Mouse (Mus musculus): ENCODE data around the gene Tbx15. TPM values are rescaled to one million over a fixed set of nuclear protein-coding genes. Genes with fewer than 3 reads are reported as not detected.

Gene Tbx15
- polyA plus RNA-seq, 1 experiment from 2014 or later, result 3.8 TPM

DNA sequence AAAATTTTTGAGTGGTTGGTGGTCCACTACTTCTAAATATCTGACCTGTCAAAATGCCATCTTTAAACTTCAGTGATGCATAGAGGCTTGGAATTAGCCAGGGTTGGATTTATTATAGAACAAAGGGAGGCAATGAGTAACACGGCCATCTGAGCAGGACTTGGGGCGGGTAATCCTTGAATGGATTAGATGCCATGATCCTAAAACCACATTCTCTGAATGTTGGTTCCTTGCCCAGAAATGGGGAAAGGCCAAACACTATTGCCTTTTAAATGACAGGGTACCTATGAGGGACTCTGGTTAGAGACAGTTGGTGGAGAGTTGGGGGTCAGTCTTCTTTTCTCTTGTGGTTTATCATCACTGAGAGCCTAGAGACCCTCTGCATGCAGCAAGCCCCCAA is 55.1 kb downstream of the Tbx15 start:
- Histone ChIP-seq H3K27ac (ENCODE audit: low read depth, low read length) (no peak overlapping the region), H3K36me3 (ENCODE audit: control insufficient read depth, insufficient read depth, low read length) (no peaks in the 10 kb centered on the region), H3K9me3 (ENCODE audit: control insufficient read depth, low read length) (no peaks in the 10 kb centered on the region), H3K9ac (ENCODE audit: low read length) (no peak overlapping the region), H3K4me2 (ENCODE audit: low read depth, low read length, severe bottlenecking) (no peak overlapping the region), H3K4me1 (replicated peaks; ENCODE audit: control insufficient read depth, insufficient read depth, low read length) (no peaks in the 10 kb centered on the region), H3K27me3 (ENCODE audit: control insufficient read depth, insufficient read depth, low read length) (no peaks in the 10 kb centered on the region), H3K4me3 (ENCODE audit: low read depth, low read length) (no peak overlapping the region)
- 63% methylated on average over 2 of the region's 2 CpGs for WGBS
- DNase-seq (ENCODE audit: low spot score) (no peak), ATAC-seq (replicated peaks; ENCODE audit: low FRiP score) (no peak)

- ATAC-seq (replicated peaks; ENCODE audit: low FRiP score) (no peak), DNase-seq (ENCODE audit: low spot score) (no peak)
- Histone ChIP-seq H3K9me3 (ENCODE audit: control insufficient read depth, low read length) (no peaks in the 10 kb centered on the region), H3K27me3 (ENCODE audit: control insufficient read depth, insufficient read depth, low read length) (no peaks in the 10 kb centered on the region), H3K36me3 (ENCODE audit: control insufficient read depth, insufficient read depth, low read length) (no peaks in the 10 kb centered on the region), H3K4me3 (ENCODE audit: low read depth, low read length) (no peak overlapping the region), H3K4me1 (replicated peaks; ENCODE audit: control insufficient read depth, insufficient read depth, low read length) (no peaks in the 10 kb centered on the region), H3K27ac (ENCODE audit: low read depth, low read length) (no peak overlapping the region), H3K4me2 (ENCODE audit: low read depth, low read length, severe bottlenecking) (no peak overlapping the region), H3K9ac (ENCODE audit: low read length) (no peak overlapping the region)
- WGBS, result 87% methylated on average over 5 of the region's 5 CpGs
Measured at GRCm38 (mm10) chr3:99296186-99296585, 56.0 kb downstream of the Tbx15 start.

- Histone ChIP-seq H3K27ac (ENCODE audit: low read depth, low read length) (no peak overlapping the region), H3K9ac (ENCODE audit: low read length) (no peak overlapping the region)
- 87% methylated on average over 2 of the region's 2 CpGs for WGBS
Measured at GRCm38 (mm10) chr3:99300846-99301245, 60.7 kb downstream of the Tbx15 start.

DNA sequence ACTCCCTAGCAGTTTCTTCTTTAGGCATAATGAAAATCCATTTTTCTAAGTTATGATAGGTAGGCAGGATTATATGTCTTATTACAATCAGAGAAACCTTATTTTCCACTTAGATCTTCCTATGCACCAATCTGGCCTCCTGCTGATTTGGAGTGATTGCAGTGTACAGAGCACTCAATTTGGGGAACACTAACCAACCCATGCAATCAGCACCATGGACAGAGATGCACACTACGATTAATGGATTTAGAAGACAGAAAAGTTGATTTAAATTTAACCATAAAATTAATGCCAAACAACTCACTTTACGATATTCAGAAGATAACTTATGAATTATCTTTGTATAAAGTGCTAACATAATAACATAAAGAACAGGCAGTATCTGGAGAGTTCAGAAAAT is 70.7 kb downstream of the Tbx15 start:
- WGBS, result 71% methylated on average over 2 of the region's 2 CpGs
- H3K4me2 ChIP-seq (ENCODE audit: low read depth, low read length, severe bottlenecking), result no peak overlapping the region
- ATAC-seq (replicated peaks; ENCODE audit: low FRiP score) (no peak), DNase-seq (ENCODE audit: low spot score) (no peak)
- no peaks in the 10 kb centered on the region for H3K4me1 ChIP-seq (replicated peaks; ENCODE audit: control insufficient read depth, insufficient read depth, low read length)
- no peak overlapping the region for H3K4me3 ChIP-seq (ENCODE audit: low read depth, low read length)
- H3K27ac ChIP-seq (ENCODE audit: low read depth, low read length), result no peak overlapping the region
- H3K9ac ChIP-seq (ENCODE audit: low read length), result no peak overlapping the region
- no peaks in the 10 kb centered on the region for H3K27me3 ChIP-seq (ENCODE audit: control insufficient read depth, insufficient read depth, low read length)
- no peaks in the 10 kb centered on the region for H3K36me3 ChIP-seq (ENCODE audit: control insufficient read depth, insufficient read depth, low read length)
- no peaks in the 10 kb centered on the region for H3K9me3 ChIP-seq (ENCODE audit: control insufficient read depth, low read length)

More at GRCm38 (mm10) chr3:99300846-99301245, 60.7 kb downstream of the Tbx15 start:
- Histone ChIP-seq H3K4me1 (replicated peaks; ENCODE audit: control insufficient read depth, insufficient read depth, low read length) (no peaks in the 10 kb centered on the region), H3K4me2 (ENCODE audit: low read depth, low read length, severe bottlenecking) (no peak overlapping the region), H3K36me3 (ENCODE audit: control insufficient read depth, insufficient read depth, low read length) (no peaks in the 10 kb centered on the region), H3K27me3 (ENCODE audit: control insufficient read depth, insufficient read depth, low read length) (no peaks in the 10 kb centered on the region), H3K4me3 (ENCODE audit: low read depth, low read length) (no peak overlapping the region), H3K9me3 (ENCODE audit: control insufficient read depth, low read length) (no peaks in the 10 kb centered on the region)
- DNase-seq (ENCODE audit: low spot score) (no peak), ATAC-seq (replicated peaks; ENCODE audit: low FRiP score) (no peak)

- no peak overlapping the region for H3K27ac ChIP-seq (ENCODE audit: low read depth, low read length)
- WGBS, result 43% methylated on average over 7 of the region's 7 CpGs
- DNase-seq (ENCODE audit: low spot score) (no peak), ATAC-seq (replicated peaks; ENCODE audit: low FRiP score) (no peak)
- no peaks in the 10 kb centered on the region for H3K4me1 ChIP-seq (replicated peaks; ENCODE audit: control insufficient read depth, insufficient read depth, low read length)
- H3K4me2 ChIP-seq (ENCODE audit: low read depth, low read length, severe bottlenecking), result no peak overlapping the region
- H3K9me3 ChIP-seq (ENCODE audit: control insufficient read depth, low read length), result no peaks in the 10 kb centered on the region
- H3K36me3 ChIP-seq (ENCODE audit: control insufficient read depth, insufficient read depth, low read length), result no peaks in the 10 kb centered on the region
- no peaks in the 10 kb centered on the region for H3K27me3 ChIP-seq (ENCODE audit: control insufficient read depth, insufficient read depth, low read length)
- no peak overlapping the region for H3K9ac ChIP-seq (ENCODE audit: low read length)
- no peak overlapping the region for H3K4me3 ChIP-seq (ENCODE audit: low read depth, low read length)
Measured at GRCm38 (mm10) chr3:99311943-99312635, 71.9 kb downstream of the Tbx15 start.

DNA sequence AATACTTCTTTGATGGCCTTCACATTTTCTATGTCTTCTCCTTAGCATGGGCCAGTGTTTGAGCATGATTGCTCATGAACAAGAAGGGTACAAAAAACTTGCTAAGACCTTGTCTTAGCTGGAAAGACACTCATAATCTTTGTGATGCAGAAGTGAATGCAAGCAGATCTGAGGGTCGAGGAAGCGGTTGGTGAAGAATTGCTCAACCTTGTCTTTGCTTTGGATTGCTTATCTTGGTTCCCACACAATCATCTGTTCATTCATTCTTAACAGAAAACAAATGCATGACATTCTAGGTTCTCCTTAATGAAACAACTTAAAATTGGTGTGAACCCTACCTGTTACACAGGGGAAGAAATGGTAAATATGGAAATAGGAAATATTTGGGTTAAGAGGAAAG is 82.2 kb downstream of the Tbx15 start:
- no peak for DNase-seq (ENCODE audit: low spot score)
- Histone ChIP-seq H3K4me2 (ENCODE audit: low read depth, low read length, severe bottlenecking) (no peak overlapping the region), H3K36me3 (ENCODE audit: control insufficient read depth, insufficient read depth, low read length) (no peaks in the 10 kb centered on the region), H3K27me3 (ENCODE audit: control insufficient read depth, insufficient read depth, low read length) (no peaks in the 10 kb centered on the region), H3K9ac (ENCODE audit: low read length) (no peak overlapping the region), H3K4me3 (ENCODE audit: low read depth, low read length) (no peak overlapping the region), H3K4me1 (replicated peaks; ENCODE audit: control insufficient read depth, insufficient read depth, low read length) (no peaks in the 10 kb centered on the region), H3K9me3 (ENCODE audit: control insufficient read depth, low read length) (no peaks in the 10 kb centered on the region), H3K27ac (ENCODE audit: low read depth, low read length) (no peak overlapping the region)
- ATAC-seq (replicated peaks; ENCODE audit: low FRiP score), result no peak
- WGBS, result 94% methylated on average over 2 of the region's 2 CpGs

- WGBS, result 84% methylated on average over 5 of the region's 5 CpGs
- H3K4me2 ChIP-seq (ENCODE audit: low read depth, low read length, severe bottlenecking), result no peak overlapping the region
- ATAC-seq (replicated peaks; ENCODE audit: low FRiP score) (no peak), DNase-seq (ENCODE audit: low spot score) (no peak)
- H3K27me3 ChIP-seq (ENCODE audit: control insufficient read depth, insufficient read depth, low read length), result no peaks in the 10 kb centered on the region
- H3K36me3 ChIP-seq (ENCODE audit: control insufficient read depth, insufficient read depth, low read length), result no peaks in the 10 kb centered on the region
- H3K4me1 ChIP-seq (replicated peaks; ENCODE audit: control insufficient read depth, insufficient read depth, low read length), result no peaks in the 10 kb centered on the region
- H3K4me3 ChIP-seq (ENCODE audit: low read depth, low read length), result no peak overlapping the region
- H3K27ac ChIP-seq (ENCODE audit: low read depth, low read length), result no peak overlapping the region
- no peaks in the 10 kb centered on the region for H3K9me3 ChIP-seq (ENCODE audit: control insufficient read depth, low read length)
- H3K9ac ChIP-seq (ENCODE audit: low read length), result no peak overlapping the region
Measured at GRCm38 (mm10) chr3:99329316-99329715, 89.1 kb downstream of the Tbx15 start.

GRCm38 (mm10) chr3:99331086-99331485 is 90.9 kb downstream of the Tbx15 start:
- Histone ChIP-seq H3K36me3 (ENCODE audit: control insufficient read depth, insufficient read depth, low read length) (no peaks in the 10 kb centered on the region), H3K9ac (ENCODE audit: low read length) (no peak overlapping the region), H3K4me1 (replicated peaks; ENCODE audit: control insufficient read depth, insufficient read depth, low read length) (no peaks in the 10 kb centered on the region), H3K27me3 (ENCODE audit: control insufficient read depth, insufficient read depth, low read length) (no peaks in the 10 kb centered on the region), H3K4me3 (ENCODE audit: low read depth, low read length) (no peak overlapping the region), H3K4me2 (ENCODE audit: low read depth, low read length, severe bottlenecking) (no peak overlapping the region), H3K9me3 (ENCODE audit: control insufficient read depth, low read length) (no peaks in the 10 kb centered on the region), H3K27ac (ENCODE audit: low read depth, low read length) (no peak overlapping the region)
- ATAC-seq (replicated peaks; ENCODE audit: low FRiP score) (no peak), DNase-seq (ENCODE audit: low spot score) (no peak)
- 90% methylated on average over 8 of the region's 8 CpGs for WGBS

- Histone ChIP-seq H3K36me3 (ENCODE audit: control insufficient read depth, insufficient read depth, low read length) (no peaks in the 10 kb centered on the region), H3K27ac (ENCODE audit: low read depth, low read length) (no peak overlapping the region), H3K4me2 (ENCODE audit: low read depth, low read length, severe bottlenecking) (no peak overlapping the region), H3K9me3 (ENCODE audit: control insufficient read depth, low read length) (no peaks in the 10 kb centered on the region), H3K27me3 (ENCODE audit: control insufficient read depth, insufficient read depth, low read length) (no peaks in the 10 kb centered on the region), H3K4me1 (replicated peaks; ENCODE audit: control insufficient read depth, insufficient read depth, low read length) (no peaks in the 10 kb centered on the region), H3K4me3 (ENCODE audit: low read depth, low read length) (no peak overlapping the region), H3K9ac (ENCODE audit: low read length) (no peak overlapping the region)
- WGBS, result 81% methylated on average over 2 of the region's 2 CpGs
- ATAC-seq (replicated peaks; ENCODE audit: low FRiP score) (no peak), DNase-seq (ENCODE audit: low spot score) (no peak)
Measured at GRCm38 (mm10) chr3:99336866-99337265, 96.7 kb downstream of the Tbx15 start.

Measured in forebrain, embryonic 11.5 days (tissue).